Mouse (Mus musculus) thymus, adult 2 months (tissue): ENCODE data around the gene Shank1. TPM values are rescaled to one million over a fixed set of nuclear protein-coding genes. Genes with fewer than 3 reads are reported as not detected.

ENCODE experiments used
- DNase-seq: peaks from one replicate; pipeline ENCODE4 v3.0.0; 2021
- H3K27ac ChIP-seq: fragments of 200-500 bp; 2 replicates; pipeline ENCODE4 v1.5.1; 2012; ENCODE audit warnings: low read length, control low read depth; ENCODE audit not compliant: control insufficient read depth, insufficient read depth
- H3K27me3 ChIP-seq: fragments of 200-500 bp; 2 replicates; pipeline ENCODE4 v1.6.1; 2012; ENCODE audit warnings: mild to moderate bottlenecking, low read length, moderate library complexity, mixed read lengths; ENCODE audit not compliant: control insufficient read depth, insufficient read depth
- H3K36me3 ChIP-seq: fragments of 200-500 bp; 2 replicates; pipeline ENCODE4 v1.6.1; 2012; ENCODE audit warnings: mild to moderate bottlenecking, low read length, moderate library complexity; ENCODE audit not compliant: control insufficient read depth, insufficient read depth
- H3K4me1 ChIP-seq: fragments of 200-500 bp; replicated peaks from 2 replicates; pipeline ENCODE4 v1.6.1; 2012; ENCODE audit warnings: low read length; ENCODE audit not compliant: control insufficient read depth, insufficient read depth
- H3K4me3 ChIP-seq: fragments of 200-500 bp; 2 replicates; pipeline ENCODE4 v1.5.1; 2012; ENCODE audit warnings: mild to moderate bottlenecking, low read length, control low read depth, moderate library complexity; ENCODE audit not compliant: control insufficient read depth, insufficient read depth
- CTCF ChIP-seq: fragments of 200-500 bp; IDR thresholded peaks from 2 replicates; pipeline ENCODE4 v1.5.1; 2012; ENCODE audit warnings: mild to moderate bottlenecking, control low read depth, low read length, moderate library complexity, borderline replicate concordance; ENCODE audit not compliant: control insufficient read depth, poor library complexity, insufficient read depth; ENCODE audit errors: extremely low read depth
- POLR2A ChIP-seq: fragments of 200-500 bp; IDR thresholded peaks from 2 replicates; pipeline ENCODE4 v1.6.1; 2012; ENCODE audit warnings: mild to moderate bottlenecking, low read length, control low read depth, moderate library complexity; ENCODE audit not compliant: control insufficient read depth, poor library complexity, insufficient read depth; ENCODE audit errors: extremely low read depth
- WGBS: fragments of 180-500 bp; shearing (Covaris S2); methylation state at CpG from one replicate; pipeline ENCODE4 v1.1.7; 2018; 5-methylcytosine and 5-hydroxymethylcytosine counted together
- polyA plus RNA-seq: library from polyadenylated mRNA; depleted of rRNA; stranded (reverse); fragments of >200 nt; gene quantifications from 2 replicates; pipeline ENCODE4 v1.2.3, GENCODE M21; 2012

The Shank1 gene
- polyA plus RNA-seq, 1 experiment = 1.9 TPM

- Histone ChIP-seq H3K4me1 (peaks cover 20% of the 10 kb centered on the region), H3K36me3 (no peaks in the 10 kb centered on the region), H3K4me3 (no peak overlapping the region), H3K27ac (no peak overlapping the region), H3K27me3 (no peaks in the 10 kb centered on the region)
- TF ChIP-seq CTCF = no peak
- no peak for TF ChIP-seq POLR2A
- DNase-seq = no peak
- 59% methylated on average over 4 of the region's 4 CpGs for WGBS
Observed at GRCm38 (mm10) chr7:44378290-44378689, 68.2 kb downstream of the Shank1 start.

- peaks cover 15% of the 10 kb centered on the region for H3K4me1 ChIP-seq
- 64% methylated on average over 12 of the region's 12 CpGs for WGBS
- TF ChIP-seq POLR2A (no peak), CTCF (no peak)
- H3K27me3 ChIP-seq = no peaks in the 10 kb centered on the region; the same call in 1 of the 2 replicates
- DNase-seq = peak; percentile 45
- peak overlapping the region; percentile 76 for H3K27ac ChIP-seq
- H3K36me3 ChIP-seq = no peaks in the 10 kb centered on the region
- H3K4me3 ChIP-seq = no peak overlapping the region
Observed at GRCm38 (mm10) chr7:44382541-44382940, 72.5 kb downstream of the Shank1 start.

- Histone ChIP-seq H3K36me3 (no peaks in the 10 kb centered on the region), H3K4me1 (peaks cover 15% of the 10 kb centered on the region), H3K27me3 (no peaks in the 10 kb centered on the region; the same call in 1 of the 2 replicates), H3K27ac (peak within 1 kb of the TSS; percentile 76), H3K4me3 (peak within 1 kb of the TSS; percentile 44)
- TF ChIP-seq CTCF = no peak
- no peak for TF ChIP-seq POLR2A
- WGBS = under 1% methylated on average over 32 of the region's 33 CpGs
- DNase-seq = peak; percentile 60
Observed at GRCm38 (mm10) chr7:44383980-44384715, 74.1 kb downstream of the Shank1 start, which contains the start of gene Syt3. TSS of gene Syt3 (plus strand) at chr7:44384102.

- no peak for TF ChIP-seq CTCF
- no peak for TF ChIP-seq POLR2A
- Histone ChIP-seq H3K4me1 (peaks cover 15% of the 10 kb centered on the region), H3K4me3 (0 out of 2 replicates have a peak overlapping the region, but pooled peaks have one; percentile 6), H3K36me3 (no peaks in the 10 kb centered on the region), H3K27me3 (no peaks in the 10 kb centered on the region; the same call in 1 of the 2 replicates), H3K27ac (no peak overlapping the region)
- 2% methylated on average over 17 of the region's 17 CpGs for WGBS
- no peak for DNase-seq
Observed at GRCm38 (mm10) chr7:44384716-44385059, 74.6 kb downstream of the Shank1 start.

GRCm38 (mm10) chr7:44385720-44386119 lies 75.7 kb downstream of the Shank1 start, which contains the start of gene 1700008O03Rik:
TSS of gene 1700008O03Rik (minus strand) at chr7:44385820.
- H3K4me1 ChIP-seq = peaks cover 15% of the 10 kb centered on the region
- H3K27ac ChIP-seq = no peak within 1 kb of the TSS
- no peaks in the 10 kb centered on the region for H3K36me3 ChIP-seq
- WGBS = 85% methylated on average over 12 of the region's 12 CpGs
- no peaks in the 10 kb centered on the region; the same call in 1 of the 2 replicates for H3K27me3 ChIP-seq
- no peak for DNase-seq
- TF ChIP-seq POLR2A = no peak
- TF ChIP-seq CTCF = no peak
- H3K4me3 ChIP-seq = 0 out of 2 replicates have a peak within 1 kb of the TSS, but pooled peaks have one; percentile 6

- TF ChIP-seq POLR2A = no peak
- TF ChIP-seq CTCF = no peak
- H3K4me1 ChIP-seq = no peaks in the 10 kb centered on the region
- H3K36me3 ChIP-seq = no peaks in the 10 kb centered on the region
- H3K27me3 ChIP-seq = no peaks in the 10 kb centered on the region
- no peak overlapping the region for H3K4me3 ChIP-seq
- no peak overlapping the region for H3K27ac ChIP-seq
- WGBS = 74% methylated on average over 4 of the region's 4 CpGs
- DNase-seq = no peak
Observed at GRCm38 (mm10) chr7:44391831-44392230, 81.8 kb downstream of the Shank1 start.
